ENCODE assay signal across 9 mouse cellular contexts in genomic region chr11:113439328-113440030, GRCm38 (mm10).
DNase-seq lines count a peak whose midpoint lies in the region; ATAC-seq lines count a peak whose summit lies in the region.
"Had no signal": no experiment of that assay in that cellular context is flagged by ENCODE, and none has a peak within 500 bp of the region (broad histone marks: within the 10 kb centered on the region; RNA-seq: fewer than 3 reads in every experiment).

No protein-coding gene starts in this region.

- H3K4me3 ChIP-seq in forebrain, embryonic 15.5 days, result no peak overlapping the region
- no peak overlapping the region for H3K4me3 ChIP-seq in neural tube, embryonic 12.5 days
- H3K4me3 ChIP-seq: liver, embryonic 15.5 days had no signal

- no peak overlapping the region for H3K4me2 ChIP-seq in forebrain, embryonic 15.5 days (replicated peaks)
- H3K4me2 ChIP-seq in neural tube, embryonic 12.5 days (replicated peaks), result peak overlapping the region; percentile 21
- H3K4me2 ChIP-seq: liver, embryonic 15.5 days had no signal

- no peaks in the 10 kb centered on the region for H3K27me3 ChIP-seq in forebrain, embryonic 15.5 days
- H3K27me3 ChIP-seq in neural tube, embryonic 12.5 days (replicated peaks), result no peaks in the 10 kb centered on the region
- H3K27me3 ChIP-seq: liver, embryonic 15.5 days had no signal

- WGBS in forebrain, embryonic 15.5 days, result 11% methylated on average over 20 of the region's 20 CpGs
- WGBS in neural tube, embryonic 12.5 days, result 20% methylated on average over 20 of the region's 20 CpGs

- peak overlapping the region; percentile 92 for H3K27ac ChIP-seq in forebrain, embryonic 15.5 days (replicated peaks)
- peak overlapping the region; percentile 68 for H3K27ac ChIP-seq in neural tube, embryonic 12.5 days
- H3K27ac ChIP-seq: liver, embryonic 15.5 days had no signal

- peak overlapping the region; percentile 18; the same call in 1 of the 2 replicates for H3K9ac ChIP-seq in forebrain, embryonic 15.5 days (replicated peaks)
- no peak overlapping the region for H3K9ac ChIP-seq in neural tube, embryonic 12.5 days
- H3K9ac ChIP-seq: liver, embryonic 15.5 days had no signal

- intact Hi-C loops in heart, postnatal 25 days (cut with DNase I), result no loop called here

- H3K36me3 ChIP-seq in forebrain, embryonic 15.5 days, result no peaks in the 10 kb centered on the region
- H3K36me3 ChIP-seq in neural tube, embryonic 12.5 days, result no peaks in the 10 kb centered on the region

- ATAC-seq in forebrain, embryonic 15.5 days (replicated peaks), result peak; percentile 95
- ATAC-seq in neural tube, embryonic 12.5 days (ENCODE audit: low FRiP score, low read depth), result peak; percentile 93

- H3K4me1 ChIP-seq in forebrain, embryonic 15.5 days, result peaks cover 19% of the 10 kb centered on the region
- peaks cover 21% of the 10 kb centered on the region for H3K4me1 ChIP-seq in neural tube, embryonic 12.5 days
- H3K4me1 ChIP-seq: liver, embryonic 15.5 days had no signal

- no peaks in the 10 kb centered on the region for H3K9me3 ChIP-seq in forebrain, embryonic 15.5 days
- H3K9me3 ChIP-seq in neural tube, embryonic 12.5 days, result peaks cover 5% of the 10 kb centered on the region; the same call in 1 of the 2 replicates
- H3K9me3 ChIP-seq: liver, embryonic 15.5 days had no signal

- peak; percentile 14 for DNase-seq in heart, postnatal 4 days
- DNase-seq in heart, postnatal 25 days (ENCODE audit: low spot score), result no peak
- peak; percentile 74 for DNase-seq in left cerebral cortex, adult 11 months (ENCODE audit: low spot score)
- DNase-seq in adrenal gland, postnatal 14 days, result no peak
- no peak for DNase-seq in cerebellum, adult 18-20 months
- no peak for DNase-seq in kidney, adult 9 months

Comparison
In these comparisons a context has a peak if more than half of its experiments do, and no peak if none do; other contexts are left out.
1. DNase-seq: peak in heart, postnatal 4 days (single experiment) and left cerebral cortex, adult 11 months (single experiment); none in heart, postnatal 25 days (single experiment), adrenal gland, postnatal 14 days (single experiment), cerebellum, adult 18-20 months (0 of 2) and kidney, adult 9 months (single experiment).